Mouse (Mus musculus): ENCODE data around the gene Clasp2. TPM values are rescaled to one million over a fixed set of nuclear protein-coding genes. Genes with fewer than 3 reads are reported as not detected.
A peak's percentile ranks its signal among the peaks of the same experiment; 100 is the strongest.
"Not testable (repeated sequence)": the region's sequence is repeated elsewhere in the genome, so short reads cannot be mapped to it uniquely, and the experiment has no call there.

Clasp2 gene
- total RNA-seq, 2 experiments from 2014 or later: 147 to 243 TPM

DNA sequence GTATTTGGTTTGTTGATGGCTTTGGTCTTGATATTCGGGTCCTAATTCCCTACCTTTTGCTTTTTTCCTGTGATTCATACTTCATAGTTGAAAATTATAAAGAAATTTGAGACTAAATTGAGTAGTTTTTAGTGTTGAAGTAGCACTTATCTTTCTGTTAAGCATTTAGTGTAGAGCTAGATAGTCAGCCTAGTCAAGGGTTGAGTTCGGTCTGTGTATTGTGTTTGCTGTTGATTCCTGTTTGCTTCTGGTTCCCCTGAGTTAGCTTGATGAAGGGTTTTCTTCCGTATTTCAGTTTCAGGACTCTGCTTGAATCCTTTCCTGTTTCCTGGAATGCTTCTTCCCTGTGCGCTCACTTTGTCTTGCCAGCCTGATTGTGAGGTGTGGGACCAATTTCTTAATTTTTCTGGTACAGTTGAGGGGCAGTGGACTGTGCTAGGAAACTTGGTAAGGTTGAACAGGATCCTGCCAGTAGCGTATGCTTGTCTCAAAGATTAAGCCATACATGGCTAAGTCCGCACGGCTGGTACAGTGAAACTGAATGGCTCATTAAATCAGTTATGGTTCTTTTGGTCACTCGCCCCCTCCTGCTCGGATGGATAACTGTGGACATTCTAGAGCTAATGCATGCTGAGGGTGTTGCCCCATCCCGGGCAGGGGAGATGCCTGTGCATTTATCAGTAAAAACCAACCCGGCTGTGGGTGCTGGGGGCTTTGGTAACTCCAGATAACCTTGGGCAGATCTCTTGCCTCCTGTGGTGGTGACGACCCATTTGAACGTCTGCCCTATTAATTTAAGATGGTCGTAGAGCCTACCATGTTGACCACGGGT, 14.8 kb downstream of the Clasp2 start:
- no peak for DNase-seq (ENCODE audit: low spot score in 2 of 2)

DNA sequence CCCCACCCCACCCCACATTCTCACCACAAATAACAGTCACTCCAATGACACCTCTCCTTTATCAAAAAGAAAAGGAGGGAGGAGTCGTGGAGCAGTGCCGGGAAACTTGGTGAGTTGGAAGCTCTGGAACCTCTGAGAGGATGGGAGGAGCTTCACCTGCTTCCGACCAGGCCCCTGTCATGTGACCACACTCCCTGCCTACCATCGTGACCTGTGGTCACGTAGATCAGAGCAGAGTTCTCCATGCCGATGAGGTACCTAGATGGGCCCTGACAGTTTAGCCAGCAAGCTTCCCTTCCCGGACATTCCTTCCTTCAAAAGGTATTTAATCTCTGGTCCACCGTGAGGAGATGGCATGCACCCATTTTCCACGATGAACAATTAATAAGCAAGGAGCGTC, 17.2 kb downstream of the Clasp2 start:
- DNase-seq (ENCODE audit: low spot score in 2 of 2): no peak

- no peak for DNase-seq (ENCODE audit: low spot score in 2 of 2)
Measured at GRCm38 (mm10) chr9:113759684-113760083, 18.4 kb downstream of the Clasp2 start.

- no peak for DNase-seq (ENCODE audit: low spot score in 2 of 2)
Measured at GRCm38 (mm10) chr9:113762389-113762788, 21.1 kb downstream of the Clasp2 start.

DNA sequence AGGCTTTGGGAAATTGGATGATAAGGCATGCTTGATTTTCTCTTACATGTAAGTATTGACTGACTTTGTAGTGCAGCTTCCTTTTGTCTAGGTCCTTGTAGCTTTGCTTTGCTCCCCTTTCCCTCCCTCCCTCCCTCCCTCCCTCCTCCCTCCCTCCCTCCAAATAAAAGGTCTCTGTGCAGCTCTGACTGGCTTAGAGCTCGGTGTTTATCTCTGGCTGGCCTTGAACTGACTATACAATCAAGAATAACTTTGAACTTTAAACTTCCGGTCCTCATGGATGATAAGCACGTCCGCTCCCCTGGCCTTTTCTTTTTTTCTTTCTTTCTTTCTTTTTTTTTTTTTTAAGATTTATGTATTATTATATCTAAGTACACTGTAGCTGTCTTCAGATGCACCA, 21.9 kb downstream of the Clasp2 start:
- DNase-seq (ENCODE audit: low spot score in 2 of 2): no peak

DNA sequence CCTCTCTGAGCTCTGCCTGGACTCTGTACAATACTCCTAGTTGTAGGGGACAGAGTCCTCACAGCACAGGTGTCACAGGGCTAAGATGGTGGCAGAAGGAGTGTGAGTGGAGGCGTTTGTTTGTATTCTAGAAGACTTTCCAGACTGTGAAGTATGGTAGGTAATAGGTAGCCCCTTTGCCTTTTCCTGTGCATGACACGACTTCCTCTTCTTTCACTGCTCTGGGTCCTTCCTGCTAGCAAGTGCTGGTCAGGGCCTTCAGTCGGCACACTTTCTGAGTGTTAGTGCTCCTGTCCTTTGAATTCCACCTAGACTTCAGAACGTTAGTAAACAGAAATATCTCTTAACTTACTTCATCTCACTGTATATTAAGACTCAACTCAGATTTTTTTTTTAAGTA, 29.4 kb downstream of the Clasp2 start:
- DNase-seq (ENCODE audit: low spot score in 2 of 2): no peak

GRCm38 (mm10) chr9:113780863-113781262, 39.6 kb downstream of the Clasp2 start:
- no peak for DNase-seq (ENCODE audit: low spot score in 2 of 2)

GRCm38 (mm10) chr9:113782362-113783005, 41.2 kb downstream of the Clasp2 start:
- no peak for DNase-seq (ENCODE audit: low spot score in 2 of 2)

DNA sequence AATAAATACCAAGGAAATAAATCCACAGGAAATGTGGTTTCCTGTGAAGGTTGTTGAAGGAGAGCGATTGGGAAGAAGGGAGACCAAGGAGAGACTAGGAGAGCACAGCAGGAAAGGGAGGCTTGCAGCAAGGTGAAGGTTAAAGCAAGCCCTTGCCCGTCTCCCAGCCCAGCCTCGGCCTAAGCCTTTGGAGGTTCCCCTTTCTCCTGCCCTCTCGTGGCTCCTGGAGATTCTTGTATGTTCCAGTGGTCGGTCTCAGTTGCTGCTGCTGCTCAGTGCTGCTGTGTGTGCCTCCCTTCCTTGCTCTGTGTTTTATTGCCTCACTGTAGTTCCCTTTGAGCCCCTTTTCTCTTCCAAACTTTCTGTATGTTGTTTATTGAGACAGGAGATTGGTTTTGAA, 42.4 kb downstream of the Clasp2 start:
- DNase-seq (ENCODE audit: low spot score in 2 of 2): no peak

- not testable (repeated sequence) for DNase-seq (ENCODE audit: low spot score in 2 of 2)
Measured at GRCm38 (mm10) chr9:113789283-113789682, 48.0 kb downstream of the Clasp2 start.

DNA sequence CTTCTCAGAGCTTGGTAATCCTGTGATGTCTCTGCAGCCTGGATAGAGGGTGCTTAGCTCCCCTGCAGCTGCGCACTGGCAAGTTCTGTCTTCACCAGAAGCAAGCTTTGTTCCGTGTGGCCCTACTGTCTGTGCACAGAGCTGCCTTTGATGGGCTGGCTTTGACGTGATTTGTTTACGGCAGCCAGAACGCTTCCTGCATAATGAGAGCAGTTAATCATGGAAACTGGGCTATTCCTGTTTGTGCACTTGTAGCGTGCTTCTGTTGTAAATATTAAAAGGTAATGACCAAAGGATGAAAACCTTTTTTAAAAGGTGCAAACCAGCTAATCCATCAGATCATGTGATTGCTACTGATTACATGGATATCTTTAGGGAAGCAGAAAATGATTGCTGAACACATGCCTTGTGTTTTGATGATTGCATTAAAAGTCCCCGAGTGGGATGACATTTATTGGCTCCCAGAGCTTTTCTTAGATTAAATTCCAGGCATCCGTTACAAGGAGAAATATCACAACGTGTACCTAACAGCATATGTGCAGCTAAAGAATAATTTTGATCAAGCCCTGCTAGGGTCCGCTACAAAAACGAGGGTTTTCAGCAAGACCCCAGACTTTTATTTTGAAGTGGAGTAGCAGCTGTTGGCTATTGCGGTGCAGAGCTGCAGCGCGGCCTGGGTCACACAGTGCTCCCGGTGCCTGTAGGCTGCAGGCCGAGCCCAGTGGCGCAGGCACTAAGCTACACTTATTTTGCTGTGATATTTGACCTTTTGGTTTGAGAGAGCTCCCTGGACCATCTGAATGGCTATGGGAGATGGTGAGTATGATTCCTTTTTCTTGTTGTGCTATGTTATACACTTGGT, 51.6 kb downstream of the Clasp2 start:
- DNase-seq (ENCODE audit: low spot score in 2 of 2): peak; percentile 62 to 63

DNA sequence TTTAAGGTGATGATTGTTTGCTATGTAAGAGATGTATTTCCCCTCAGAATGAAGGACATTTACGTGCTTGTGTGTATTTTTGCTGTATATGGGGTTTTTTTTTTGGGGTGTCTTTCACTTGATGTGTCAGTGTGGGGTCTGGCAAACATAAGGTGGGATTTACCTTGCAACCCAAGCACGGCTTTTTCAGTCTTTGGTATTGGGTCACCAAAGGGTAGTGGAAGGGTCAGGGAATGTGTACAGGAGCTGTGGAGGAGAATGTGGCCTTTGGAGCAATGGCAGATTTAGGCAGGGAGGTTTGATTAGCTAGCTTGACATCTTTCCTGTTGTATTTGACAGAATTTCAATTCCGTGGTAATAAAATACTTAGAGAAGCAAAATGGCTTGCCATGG, 52.2 kb downstream of the Clasp2 start:
- DNase-seq (ENCODE audit: low spot score in 2 of 2): peak in 1 of 2 experiments; percentile 33

DNA sequence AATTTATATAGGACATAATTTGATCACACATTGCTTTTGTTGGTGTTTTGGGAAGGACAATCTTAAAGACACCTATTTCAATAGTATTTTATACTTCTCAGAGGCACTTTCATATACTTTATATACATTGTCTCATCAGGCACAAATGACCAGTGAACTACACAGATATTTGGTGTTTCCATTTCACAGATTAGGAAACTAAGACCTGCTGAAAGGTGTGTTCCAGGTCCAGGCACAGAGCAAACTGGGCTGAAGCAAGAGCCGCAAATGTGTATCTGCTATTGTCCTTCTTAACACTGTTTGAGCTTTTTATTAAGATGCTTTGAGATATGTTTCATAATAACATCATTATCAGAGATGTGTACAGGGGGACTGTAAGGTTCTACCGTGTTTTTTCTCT, 52.7 kb downstream of the Clasp2 start:
- no peak for DNase-seq (ENCODE audit: low spot score in 2 of 2)

GRCm38 (mm10) chr9:113797206-113797605, 55.9 kb downstream of the Clasp2 start:
- no peak for DNase-seq (ENCODE audit: low spot score in 2 of 2)

GRCm38 (mm10) chr9:113800671-113801070, 59.4 kb downstream of the Clasp2 start:
- DNase-seq (ENCODE audit: low spot score in 2 of 2): no peak

DNA sequence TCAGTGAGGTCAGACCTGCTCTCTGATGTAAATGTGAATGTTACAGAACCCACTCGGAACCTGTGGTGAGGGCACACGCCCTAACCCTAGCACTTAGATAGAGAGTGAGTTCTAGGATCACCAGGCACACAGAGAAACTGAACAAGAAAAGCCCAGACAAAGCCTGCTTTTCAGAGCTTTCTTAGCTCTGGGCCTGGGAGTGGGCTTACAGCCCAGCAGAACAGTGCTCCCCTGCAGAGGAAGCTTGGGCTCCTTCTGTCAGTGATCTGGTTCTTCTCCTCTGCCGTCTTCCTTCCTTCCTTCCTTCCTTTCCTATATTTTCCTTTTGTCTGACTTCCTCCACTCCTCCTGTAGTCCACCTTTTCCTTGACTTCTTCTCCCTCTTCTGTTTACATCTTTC, 61.5 kb downstream of the Clasp2 start:
- no peak for DNase-seq (ENCODE audit: low spot score in 2 of 2)

- DNase-seq (ENCODE audit: low spot score in 2 of 2): no peak
Measured at GRCm38 (mm10) chr9:113803751-113804150, 62.5 kb downstream of the Clasp2 start.

DNA sequence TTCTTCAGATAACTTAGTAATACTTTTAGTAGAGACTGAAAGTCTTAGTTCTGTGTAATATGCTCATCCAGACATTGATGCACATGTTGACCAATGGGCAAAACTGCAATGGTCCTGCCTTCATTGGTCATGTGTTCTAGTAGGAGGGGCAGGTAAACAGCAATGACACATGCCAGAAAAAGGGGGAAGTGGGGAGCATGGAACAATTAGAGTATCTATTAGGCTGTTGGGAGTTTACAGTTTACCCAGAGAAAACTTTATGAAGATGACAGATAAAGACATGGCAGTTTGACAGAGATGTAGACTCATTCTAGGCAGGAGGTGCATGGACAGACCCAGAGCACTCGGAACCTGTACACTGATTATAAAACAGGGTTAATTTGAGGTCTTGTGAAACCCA, 64.1 kb downstream of the Clasp2 start:
- no peak for DNase-seq (ENCODE audit: low spot score in 2 of 2)

GRCm38 (mm10) chr9:113811327-113811726, 70.1 kb downstream of the Clasp2 start:
- DNase-seq (ENCODE audit: low spot score in 2 of 2): no peak

DNA sequence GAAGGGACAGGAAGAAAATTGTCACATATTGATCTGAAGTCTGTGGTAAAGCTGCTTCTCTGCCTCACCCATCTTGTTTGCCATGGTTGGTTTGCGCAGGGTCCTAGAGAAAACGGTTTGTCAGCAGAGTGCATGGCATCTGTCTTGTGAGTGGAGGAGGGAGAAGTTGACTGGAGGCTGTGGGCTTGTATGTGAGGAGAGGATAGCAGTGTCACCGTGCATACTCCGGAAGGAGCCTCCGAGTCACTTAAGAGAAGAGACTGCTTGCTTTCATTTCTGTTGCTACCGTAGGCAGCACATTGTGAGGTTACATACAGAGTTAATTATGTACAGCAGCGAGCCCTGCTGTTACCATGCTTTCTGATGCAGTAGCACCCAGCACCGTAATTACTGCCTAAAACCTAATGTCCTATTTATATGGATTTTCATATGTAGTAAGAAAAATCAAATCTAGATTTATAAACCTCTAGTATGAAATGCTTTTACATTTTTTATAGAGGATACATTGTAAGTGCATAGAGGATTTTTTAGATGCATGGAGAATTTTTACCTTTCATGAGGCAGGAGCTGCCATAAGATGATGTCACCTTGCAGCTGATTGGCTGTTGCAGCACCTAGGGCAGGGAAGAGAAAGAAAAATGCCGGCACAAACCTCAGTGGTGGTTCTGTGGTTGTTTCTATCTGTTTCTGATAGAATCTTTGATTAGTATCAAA, 70.8 kb downstream of the Clasp2 start:
- no peak for DNase-seq (ENCODE audit: low spot score in 2 of 2)

GRCm38 (mm10) chr9:113812671-113813001, 71.4 kb downstream of the Clasp2 start:
- DNase-seq (ENCODE audit: low spot score in 2 of 2): no peak

Data from adrenal gland, adult 18-20 months (tissue).